Mouse (Mus musculus) kidney, postnatal 25 days (tissue): ENCODE measurements around the gene Cpne5.
A peak's percentile ranks its signal among the peaks of the same experiment; 100 is the strongest.

Source experiments
- DNase-seq, 2 experiments: peaks; one replicate each; pipeline ENCODE4 v3.0.0; 2021; ENCODE audit warnings: mixed read lengths in 2 of 2

The Cpne5 gene

DNA sequence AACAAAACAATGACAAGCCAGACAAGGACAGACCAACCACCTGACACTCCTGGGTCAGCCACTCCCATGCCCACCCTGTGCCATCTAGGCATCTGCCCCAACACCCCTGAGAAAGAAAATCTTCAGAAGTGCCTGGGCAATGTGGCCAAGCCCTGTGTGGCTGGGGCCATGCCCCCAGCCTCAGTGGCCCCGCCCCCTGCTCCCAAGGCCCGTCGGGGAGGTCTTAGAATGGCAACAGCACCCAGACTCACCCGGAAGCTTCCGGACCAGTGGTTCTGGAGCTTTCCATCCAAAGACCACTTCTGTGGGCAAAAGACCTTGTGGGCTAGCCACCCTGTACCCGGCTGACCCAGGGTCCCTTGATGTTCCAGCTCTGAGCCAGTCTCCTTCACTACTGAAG, 35.4 kb downstream of the Cpne5 start:
- no peak for DNase-seq

DNA sequence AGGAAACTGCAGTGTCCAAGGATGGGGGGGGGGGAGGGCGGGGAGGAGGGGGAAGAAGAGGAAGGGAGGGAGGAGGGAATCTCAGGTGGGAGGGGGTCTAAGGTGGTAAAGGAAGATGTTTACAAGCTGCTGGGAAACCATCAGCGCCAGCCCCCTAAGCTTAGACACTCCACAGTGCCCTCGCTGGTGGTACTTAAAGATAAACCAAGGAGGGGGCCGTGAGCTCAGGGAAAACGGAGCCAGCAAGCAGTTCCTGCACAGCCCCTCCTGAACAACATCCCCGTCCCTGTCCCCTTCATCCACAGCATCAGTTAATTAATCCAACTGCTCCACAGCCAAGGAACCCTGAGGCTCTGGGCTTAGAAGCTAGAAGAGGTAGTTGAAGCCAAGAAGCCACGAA, 38.1 kb downstream of the Cpne5 start:
- no peak for DNase-seq

DNA sequence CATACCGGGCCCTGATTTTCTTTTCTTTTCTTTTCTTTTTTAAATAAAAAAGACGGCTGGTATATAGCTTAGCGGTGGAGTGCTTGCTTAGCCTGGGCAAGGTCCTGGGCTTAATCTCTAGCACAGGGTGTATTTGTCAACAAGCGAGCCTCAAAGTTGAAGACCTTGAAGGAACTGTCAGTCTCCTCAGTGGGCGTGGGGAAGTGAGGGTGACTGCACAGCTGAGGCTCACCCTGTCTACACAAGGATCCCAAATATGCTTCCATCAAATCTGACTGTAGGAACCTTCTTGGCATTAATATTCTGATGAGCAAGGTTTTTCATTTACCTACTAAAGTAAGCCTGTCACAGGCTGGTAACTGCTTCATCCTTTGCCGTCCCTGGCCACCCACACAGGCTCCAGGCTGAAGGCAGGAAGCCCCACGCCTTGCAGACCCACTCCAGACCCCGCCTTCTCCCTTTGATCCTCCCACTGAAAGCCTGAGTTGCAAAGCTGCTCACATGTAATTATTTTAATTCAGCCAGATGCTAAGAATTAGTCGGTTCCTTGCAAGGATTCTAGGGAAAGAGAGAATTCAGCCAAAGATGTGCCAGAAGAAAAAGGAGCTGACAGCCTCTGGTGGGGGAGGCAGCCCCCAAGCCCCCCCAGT, 38.7 kb downstream of the Cpne5 start:
- DNase-seq, result no peak

DNA sequence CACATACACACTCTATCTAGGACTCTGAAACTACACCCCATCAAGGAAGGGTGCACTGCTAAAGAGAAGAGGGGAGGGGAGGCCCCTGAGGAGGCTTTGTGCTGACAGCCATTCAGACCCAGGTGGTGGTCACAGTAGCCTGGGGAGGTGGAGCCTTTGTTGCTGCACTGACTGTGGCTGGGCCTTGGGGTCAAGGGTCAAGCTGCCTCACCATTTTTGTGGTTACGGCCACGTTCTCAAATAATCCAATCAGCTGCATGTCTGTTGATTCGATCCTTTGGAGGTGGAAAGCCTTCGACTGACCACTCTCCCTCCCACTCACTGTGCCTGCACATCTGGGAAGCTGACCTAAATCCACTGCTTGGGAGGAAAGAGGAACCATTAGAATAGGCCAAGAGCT, 42.4 kb downstream of the Cpne5 start:
- no peak for DNase-seq

DNA sequence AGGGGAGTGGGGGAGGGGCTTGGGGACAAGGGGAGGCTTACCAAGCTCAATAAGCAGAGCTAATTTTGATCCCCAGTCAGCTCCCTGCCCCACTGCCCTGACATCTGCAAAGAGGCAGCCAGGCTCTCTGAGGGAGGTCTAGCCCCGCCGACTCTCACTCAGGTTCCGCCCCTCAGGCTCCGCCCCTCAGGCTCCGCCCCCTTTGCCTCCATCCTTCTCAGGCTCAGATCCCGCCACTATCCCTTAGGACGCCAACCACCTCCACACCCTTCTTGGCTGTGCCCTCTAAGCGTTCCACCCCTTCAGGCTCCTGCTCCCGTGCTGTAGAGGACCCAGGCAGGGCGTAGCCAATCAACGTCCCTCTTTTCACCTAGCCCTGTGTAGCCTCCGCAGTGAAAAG, 49.0 kb downstream of the Cpne5 start:
- no peak for DNase-seq

DNA sequence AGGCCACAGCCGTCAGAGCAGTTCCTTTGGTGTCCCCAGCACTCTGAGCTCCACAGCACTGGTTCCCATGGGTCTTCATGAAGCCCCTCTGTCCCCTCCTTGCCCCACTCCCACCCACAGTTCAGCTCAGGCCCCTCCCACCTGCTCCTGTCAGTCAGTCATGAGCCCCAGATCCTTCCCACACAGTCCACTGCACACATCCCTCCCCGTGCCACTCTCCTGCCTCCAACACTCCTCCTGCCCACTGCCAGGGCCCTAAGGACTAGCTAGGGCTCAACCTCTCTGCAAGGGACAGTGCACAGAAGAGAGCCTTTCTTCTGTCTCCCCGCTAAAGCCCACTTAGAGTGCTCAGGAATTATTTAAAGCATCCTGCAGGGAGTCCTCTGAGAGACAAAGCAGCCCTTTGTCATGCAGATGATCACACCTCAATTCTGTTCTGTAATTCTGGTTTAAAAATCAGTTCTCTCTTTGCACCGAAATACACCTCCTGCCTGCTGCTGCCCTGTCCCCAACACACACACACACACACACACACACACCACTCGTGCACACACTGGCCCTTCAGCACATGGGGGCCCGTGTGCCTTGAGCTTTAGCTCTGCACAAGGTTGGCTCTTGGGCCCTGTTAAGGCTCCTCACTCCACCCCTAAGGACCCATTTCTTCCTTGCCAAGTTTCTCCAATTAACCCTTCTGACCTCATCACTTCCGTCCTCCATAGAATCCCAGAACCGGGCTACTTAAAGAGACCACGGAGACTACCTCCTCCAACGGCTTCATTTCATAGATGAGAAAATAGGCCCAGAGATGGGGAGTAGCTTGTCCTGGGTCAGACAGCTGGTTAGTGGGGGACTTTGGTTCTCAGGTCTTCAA, 50.7 kb downstream of the Cpne5 start:
- no peak for DNase-seq

DNA sequence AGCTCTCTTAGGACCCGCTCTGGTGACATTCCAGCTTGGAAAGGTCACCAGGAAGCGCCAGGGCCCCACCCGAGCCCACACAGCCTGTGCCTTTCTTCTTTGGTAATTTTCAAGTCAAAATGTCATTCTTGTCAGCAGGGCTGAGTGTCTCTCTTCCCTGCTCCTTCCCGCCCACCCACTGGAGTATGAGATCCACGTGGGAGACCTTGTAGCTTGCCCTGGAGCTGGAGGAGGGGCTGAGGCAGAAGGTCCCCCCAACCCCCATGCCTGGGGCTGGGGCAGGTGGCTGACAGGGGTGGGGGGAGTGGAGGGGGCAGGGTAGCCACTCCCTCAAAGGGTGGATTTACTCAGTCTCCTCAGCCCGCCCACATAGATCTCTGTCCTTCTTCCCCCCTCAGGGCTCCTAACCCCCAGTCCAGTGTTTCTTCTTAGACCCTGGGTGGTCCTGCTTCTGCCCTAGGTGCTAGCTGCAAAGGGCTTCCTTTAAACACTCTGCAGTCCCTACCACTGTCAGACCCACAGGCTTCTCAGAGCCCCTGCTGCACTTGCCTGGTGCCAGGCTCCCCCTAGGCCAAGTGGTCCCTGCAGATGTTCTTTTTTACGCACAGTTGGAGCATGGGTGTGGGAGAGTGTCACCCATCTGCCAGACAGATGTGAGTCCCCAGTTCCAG, 52.5 kb downstream of the Cpne5 start:
- DNase-seq, result no peak

DNA sequence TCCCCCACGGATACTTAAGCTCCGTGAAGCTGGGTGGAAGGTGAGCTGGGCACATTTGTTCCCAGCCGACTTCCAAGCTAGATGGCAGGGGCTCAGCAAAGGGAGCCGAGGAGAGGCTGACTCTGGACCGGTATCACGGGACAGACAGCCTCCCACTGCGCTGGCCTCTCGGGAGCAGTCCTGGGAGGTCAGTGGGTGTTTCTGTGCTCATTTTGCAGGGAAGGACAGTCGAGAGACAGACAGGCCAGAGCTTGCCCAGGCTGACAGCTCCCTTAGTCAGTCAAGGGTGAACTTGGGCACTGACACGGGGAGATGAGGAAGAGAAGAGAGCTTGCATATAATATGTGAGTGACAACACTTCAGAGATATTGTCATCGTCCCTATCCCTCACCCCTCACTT, 54.8 kb downstream of the Cpne5 start:
- peak in 1 of 2 experiments; percentile 57 for DNase-seq

DNA sequence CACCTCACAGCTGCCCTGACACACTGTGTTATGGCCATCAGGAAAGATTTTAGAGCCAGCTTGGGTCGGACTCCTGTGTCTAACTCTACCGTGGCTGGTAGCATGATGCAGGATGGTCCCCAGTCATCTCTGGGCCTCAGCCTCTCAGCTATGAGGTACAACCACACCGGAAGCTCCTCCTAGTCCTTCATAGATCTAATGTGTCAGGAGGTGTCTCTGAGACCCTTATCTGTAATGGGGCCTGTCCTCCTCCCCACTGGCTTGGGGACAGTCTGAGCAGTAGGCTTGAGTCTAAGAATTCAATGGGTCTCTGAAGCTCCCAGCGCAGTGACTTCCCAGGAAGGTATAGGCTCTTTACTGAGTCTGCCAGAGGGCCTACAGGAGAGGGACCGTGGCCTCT, 56.2 kb downstream of the Cpne5 start:
- DNase-seq, result no peak

DNA sequence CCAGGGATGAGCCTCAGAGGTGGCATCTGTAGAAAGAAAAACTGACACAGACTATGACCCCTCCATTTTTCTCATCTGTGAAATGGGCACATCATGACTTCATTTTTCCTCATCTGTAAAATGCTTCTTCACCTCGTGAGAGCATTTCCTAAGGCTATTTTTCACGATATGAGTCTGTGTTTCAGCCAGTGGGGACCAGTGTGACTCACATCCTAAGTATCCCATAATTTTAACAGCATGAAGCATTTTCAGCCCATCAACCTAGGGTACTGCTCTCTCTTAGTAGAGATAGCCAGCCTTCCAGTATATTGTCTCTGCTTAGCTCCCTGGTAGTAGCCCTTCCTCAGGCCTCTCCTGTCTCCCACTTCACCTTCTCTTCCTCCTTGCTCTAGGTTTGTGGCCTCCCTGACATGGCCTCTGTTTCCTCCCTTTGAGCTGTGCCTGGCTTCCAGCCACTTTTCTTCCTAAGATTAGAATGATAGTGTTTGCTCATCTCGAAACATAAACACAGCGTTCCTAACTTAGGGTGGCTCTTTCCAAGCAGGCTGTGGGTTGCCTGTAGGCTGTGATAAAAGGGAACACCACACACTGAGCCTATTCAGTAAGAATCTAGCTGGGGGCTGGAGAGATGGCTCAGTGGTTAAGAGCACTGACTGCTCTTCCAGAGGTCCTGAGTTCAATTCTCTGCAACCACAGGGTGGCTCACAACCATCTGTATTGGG, 57.4 kb downstream of the Cpne5 start:
- DNase-seq, result no peak

DNA sequence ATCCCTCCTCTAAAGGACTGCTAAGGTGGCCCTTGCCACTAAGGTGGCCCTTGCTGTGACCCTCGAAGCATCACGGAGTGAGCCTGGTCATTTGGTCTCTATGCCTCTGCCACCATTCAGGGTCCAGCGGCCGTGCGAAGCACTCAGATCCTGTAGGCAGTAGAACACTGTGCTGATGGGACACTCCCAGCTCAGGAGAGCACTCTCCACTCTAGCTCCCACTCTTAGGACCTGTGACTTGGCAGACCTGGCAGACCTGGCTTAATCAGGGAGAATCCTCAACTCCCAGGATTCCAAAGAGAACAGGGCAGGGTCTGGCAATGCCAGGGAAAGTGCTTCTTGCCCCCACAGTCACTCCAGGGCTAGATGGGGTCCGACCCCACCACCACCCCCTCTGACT, 58.0 kb downstream of the Cpne5 start:
- DNase-seq, result no peak

DNA sequence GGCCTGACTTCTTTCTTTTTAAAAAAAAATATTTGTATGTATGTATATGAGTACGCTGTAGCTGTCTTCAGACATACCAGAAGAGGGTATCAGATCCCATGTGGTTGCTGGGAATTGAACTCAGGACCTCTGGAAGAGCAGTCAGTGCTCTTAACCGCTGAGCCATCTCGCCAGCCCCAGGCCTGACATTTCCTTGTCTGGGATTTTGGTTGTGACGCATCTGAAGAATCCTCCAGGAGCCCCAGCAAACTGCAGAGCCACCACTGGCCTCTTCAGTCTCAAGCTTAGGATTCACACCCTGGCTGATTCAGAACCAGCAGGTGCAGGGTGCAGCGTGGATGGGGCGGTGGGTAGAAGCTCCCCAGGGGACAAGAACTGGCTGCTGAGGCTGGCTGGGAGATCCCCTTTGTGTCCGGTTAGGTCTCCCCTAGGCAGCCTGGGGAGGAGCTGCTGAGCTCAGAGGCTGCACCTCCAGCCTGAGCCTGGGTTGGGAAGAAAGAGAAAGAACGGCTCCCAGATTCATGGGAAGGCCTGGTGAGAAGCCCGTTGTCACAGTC, 59.4 kb downstream of the Cpne5 start:
- DNase-seq, result no peak

DNA sequence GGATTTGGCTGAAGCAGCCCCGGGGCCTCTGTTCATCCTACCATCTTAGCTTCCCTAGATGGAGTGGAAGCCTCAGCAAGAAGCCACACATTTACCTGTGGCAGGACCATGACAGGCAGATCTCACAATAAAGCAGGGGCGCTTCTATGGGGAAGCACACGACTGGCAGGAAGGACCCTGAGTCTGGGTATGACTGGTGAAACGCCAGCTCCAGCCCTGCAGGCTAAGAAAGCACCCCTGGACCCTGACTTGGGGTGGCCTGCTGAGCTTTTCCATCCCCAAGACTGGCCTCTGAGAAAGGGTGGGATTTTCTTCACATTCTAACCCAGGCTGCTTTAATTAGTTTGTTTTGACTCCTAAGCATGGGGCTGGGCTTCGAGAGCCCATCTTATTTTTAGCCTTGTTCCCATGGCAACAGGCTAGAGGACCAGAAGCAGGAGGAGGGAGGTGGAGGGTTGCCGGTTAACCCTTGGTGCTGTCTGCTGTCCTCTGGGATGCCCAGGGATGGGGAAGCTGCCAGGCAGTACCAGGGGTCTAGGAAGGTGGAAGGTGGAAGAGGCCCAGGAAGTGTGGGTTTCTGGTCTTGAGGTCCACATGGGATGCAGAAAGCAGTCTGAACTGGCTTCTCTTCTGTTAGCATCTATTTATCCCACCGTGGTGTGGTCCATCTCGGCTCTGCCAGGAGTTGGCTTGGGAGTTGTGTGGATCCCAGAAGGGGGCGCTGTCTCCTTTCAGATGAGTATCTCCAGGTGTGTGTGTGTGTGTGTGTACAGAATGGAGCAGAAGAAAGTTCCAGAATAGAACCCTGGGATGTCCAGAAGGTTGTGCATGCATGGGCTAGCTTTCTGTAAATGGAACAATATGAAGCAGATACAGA, 61.3 kb downstream of the Cpne5 start:
- peak; percentile 74 to 87 for DNase-seq

DNA sequence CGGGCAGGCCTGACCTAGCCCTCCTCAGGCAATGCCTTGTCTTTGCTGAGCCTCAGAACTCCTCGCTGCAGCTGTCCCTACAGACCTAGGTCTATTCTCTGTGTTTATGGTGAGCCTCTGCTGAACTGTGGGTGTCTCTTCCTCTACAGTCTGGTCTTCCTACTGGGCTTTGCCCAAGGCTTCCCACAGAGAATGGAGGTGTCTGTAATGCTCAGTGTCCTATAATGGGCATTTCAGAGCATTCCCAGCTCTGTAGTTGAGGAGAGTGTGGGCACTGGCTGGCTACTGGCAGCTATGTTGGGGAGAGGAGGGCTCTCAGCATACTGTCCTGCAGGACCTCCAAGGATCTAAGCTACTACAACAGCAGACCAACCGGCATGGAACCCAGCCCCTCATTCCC, 62.3 kb downstream of the Cpne5 start:
- no peak for DNase-seq

DNA sequence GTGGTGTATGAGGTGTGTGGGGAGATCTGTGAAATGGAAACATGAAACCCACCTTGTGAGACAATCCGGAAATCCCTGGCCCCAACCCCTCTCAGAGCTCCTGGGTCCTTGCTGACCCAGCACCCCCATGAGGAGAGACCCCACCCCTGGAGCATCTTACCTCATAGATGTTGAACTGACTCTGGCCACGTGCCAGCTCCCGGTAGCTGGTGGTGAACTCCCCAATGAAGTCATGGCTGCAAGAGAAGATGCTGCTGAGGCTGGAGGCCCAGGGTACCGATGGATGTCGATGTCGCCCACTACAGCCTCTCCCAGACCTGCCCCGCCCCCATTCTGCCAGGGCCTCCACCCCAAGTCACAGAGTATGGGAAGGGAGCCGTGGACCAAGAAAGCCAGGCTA, 64.8 kb downstream of the Cpne5 start:
- no peak for DNase-seq

DNA sequence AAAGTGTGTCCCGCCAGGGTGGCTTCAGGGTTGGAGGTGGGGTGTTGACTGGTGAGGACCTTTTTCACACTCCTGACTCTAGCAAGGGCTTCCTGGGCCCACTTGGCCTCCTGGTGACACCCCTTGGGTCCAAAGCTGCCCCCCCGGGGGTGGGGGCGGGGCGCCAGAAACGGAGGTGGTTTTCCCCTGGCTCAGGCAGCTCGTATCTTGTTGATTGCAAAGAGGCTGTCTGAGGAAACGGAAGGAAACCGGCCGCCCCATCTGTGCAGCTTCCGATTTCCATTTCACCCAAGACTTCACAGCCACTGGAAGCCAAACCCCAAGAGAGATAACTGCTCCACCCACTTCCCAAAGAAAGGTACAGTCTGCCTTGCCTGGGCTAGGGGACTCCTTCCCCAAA, 65.9 kb downstream of the Cpne5 start:
- peak in 1 of 2 experiments; percentile 13 for DNase-seq

DNA sequence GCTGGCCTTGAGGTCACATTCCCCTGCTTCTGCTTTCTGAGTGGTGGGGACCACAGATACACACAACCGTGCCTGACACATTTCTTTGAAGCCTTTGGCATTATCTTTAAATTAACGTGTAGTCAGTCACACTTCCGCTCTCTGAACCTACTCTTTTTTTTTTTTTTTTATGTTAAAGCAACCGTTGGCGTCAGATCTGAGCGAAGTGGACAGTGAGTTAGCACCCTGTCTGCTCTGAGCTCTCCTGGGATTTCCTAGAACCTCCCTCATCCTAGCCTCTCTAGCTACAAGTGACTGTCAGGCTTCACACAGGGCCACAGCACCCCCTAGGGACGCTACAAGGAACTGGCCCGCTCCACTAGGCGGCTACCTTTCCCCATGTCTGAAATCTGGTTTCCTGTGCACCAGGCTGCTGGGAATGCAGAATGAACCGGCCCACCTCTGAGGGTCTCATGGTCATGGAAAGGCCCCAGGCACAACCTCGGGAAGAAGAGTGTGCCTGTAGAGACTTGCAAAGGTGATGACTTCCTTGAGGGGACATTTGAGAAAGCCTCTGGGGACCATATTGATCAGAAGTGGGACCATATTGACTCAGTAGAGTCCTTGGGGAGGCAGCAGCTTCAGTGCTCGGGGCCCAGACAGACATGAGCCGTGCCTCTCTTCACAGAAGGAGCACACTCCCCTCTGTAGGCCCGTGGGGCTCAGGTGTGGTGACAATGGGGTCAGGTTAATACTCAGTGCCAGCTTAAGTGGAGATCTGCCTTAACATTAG, 66.8 kb downstream of the Cpne5 start:
- DNase-seq, result peak; percentile 86 to 89

DNA sequence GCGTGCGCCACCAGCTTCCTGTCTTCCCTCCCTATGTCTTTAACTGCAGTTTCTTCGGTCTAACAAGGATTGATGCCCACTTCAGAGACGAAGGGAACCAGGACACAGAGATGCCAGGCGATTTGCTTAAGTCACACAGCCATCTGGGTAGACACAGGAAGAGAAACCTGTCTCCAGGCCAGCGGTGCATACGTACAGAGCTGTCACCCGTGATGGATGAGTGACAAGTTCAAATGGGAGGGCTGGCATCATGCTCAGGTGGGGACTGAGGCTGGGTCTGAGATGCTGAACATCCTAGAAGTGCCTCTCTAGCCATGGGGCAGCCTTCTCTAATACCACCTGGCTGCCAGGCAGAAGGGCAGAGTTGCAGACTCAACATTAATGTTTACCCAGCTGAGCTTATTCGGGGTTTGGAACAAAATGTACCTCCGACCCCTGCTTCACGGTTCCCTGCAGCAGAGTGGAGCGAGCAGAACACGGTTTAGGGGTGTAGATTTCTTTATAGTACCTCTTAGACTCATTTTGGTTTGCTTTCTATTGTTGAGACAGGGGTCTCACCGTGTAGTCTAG, 67.5 kb downstream of the Cpne5 start:
- peak; percentile 52 to 84 for DNase-seq

DNA sequence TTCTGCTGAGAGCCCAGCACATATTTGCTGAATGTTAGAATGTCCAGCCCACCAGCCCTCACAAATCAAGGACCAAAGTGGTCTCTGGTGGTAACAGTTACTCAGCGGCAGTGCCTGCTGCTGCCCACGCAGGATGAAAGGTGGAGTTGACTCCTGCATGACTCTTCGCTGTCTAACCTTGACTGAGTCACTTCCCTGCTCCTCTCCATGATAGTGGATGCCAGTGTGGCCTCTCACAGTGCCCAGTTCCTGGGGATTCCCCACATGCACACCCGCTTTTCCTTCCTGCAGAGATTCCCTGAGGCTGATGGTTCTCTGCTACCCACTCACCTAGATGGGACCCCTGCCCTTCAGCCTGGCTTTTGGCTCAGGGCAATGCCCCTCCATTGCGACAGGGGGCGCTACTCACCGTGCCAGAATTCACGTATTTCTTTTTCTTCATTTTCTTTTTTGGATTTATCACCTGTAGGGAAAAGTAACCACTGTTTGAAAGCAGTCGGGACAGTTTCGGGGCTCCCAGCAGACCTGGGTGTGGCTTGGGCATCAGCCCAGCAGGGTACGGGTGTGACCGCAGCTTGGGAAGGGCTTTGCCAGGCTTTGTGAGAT, 68.9 kb downstream of the Cpne5 start:
- DNase-seq, result no peak

DNA sequence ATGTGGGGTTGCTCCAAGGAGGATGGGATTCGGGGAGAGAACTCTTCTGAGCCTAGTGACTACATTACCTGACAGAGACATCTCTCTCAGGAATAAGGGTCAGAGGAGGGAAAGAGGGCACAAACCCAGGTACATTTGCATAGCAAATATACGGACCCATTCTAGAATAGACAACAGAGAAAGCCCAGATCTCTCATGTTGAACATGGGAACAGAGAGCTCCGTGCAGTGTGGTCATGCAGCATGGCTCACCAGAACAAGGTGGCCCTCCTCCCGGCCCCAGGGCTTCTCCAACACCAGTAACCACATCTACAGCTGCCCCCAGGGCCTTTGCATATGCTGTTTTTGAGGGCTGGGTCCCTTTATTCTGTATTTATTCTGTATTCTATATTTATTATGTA, 69.5 kb downstream of the Cpne5 start:
- DNase-seq, result no peak
